Mouse (Mus musculus) adrenal gland, adult 10 weeks (tissue): ENCODE results near the gene Ins2. TPM values are rescaled to one million over a fixed set of nuclear protein-coding genes. Genes with fewer than 3 reads are reported as not detected.

Experiments
- polyA plus RNA-seq: library from polyadenylated mRNA; stranded (reverse); fragments of 350-450 nt; fragmentation: Illumina TruSeq; extraction: RNeasy Lipid Tissue Mini Kit (QIAGEN cat#74804); gene quantifications from one replicate; pipeline ENCODE4 v1.2.3, GENCODE M21; 2014; ENCODE audit warnings: low read depth, low replicate concordance

Ins2 gene
- not detected for polyA plus RNA-seq

GRCm38 (mm10) chr7:142743281-142743680 lies at the start of gene Ins2:
Gene Ins2, minus strand, starts transcription at chr7:142743381.

GRCm38 (mm10) chr7:142669751-142670625 lies 73.2 kb downstream of the Ins2 start, which contains the start of gene Gm49394:
Gene Gm49394, minus strand, starts transcription at chr7:142669942.

GRCm38 (mm10) chr7:142666659-142667058 lies 76.5 kb downstream of the Ins2 start, which contains the start of gene Igf2:
Gene Igf2, minus strand, starts transcription at chr7:142666816.

Other genes with a start within 250 kb of the Ins2 start
- 37.0 TPM for gene Tnnt3, start 244.5 kb downstream of the Ins2 start, polyA plus RNA-seq
- gene Mrpl23, start 210.7 kb downstream of the Ins2 start, polyA plus RNA-seq: 3.2 TPM
- 12.1 TPM for gene Igf2, start 76.6 kb downstream of the Ins2 start, polyA plus RNA-seq
- gene Gm49394, start 73.4 kb downstream of the Ins2 start, polyA plus RNA-seq: not detected
- gene Th, start 187.7 kb upstream of the Ins2 start, polyA plus RNA-seq: 39.8 TPM
- 0.47 TPM for gene Ascl2, start 225.9 kb upstream of the Ins2 start, polyA plus RNA-seq